Mouse (Mus musculus): ENCODE data around the gene Ttc37.

Gene Ttc37
- long read RNA-seq, experiment 1, partial matches to known transcripts, result 4 of 7 reads
- long read RNA-seq, experiment 1, other reads (novel, unspliced or antisense), result 3 of 7 reads
- long read RNA-seq, experiment 2, partial matches to known transcripts, result 12 of 17 reads
- long read RNA-seq, experiment 2, other reads (novel, unspliced or antisense), result 5 of 17 reads

- intact Hi-C loops (cut with DNase I), result loop anchor here (5.0 kb wide), 1 partner anchor 81 kb away; the partner anchor contains the start of gene Rfesd
Measured at GRCm38 (mm10) chr13:76098493-76099303, at the start of gene Ttc37, which contains the start of gene Arsk. TSS of gene Ttc37 (plus strand) at chr13:76098734. TSS of gene Arsk (minus strand) at chr13:76098660.

GRCm38 (mm10) chr13:76055391-76056232 is 42.9 kb upstream of the Ttc37 start:
- intact Hi-C loops (cut with DNase I), result no loop called here

- intact Hi-C loops (cut with DNase I), result no loop called here
Measured at GRCm38 (mm10) chr13:76056261-76056724, 42.2 kb upstream of the Ttc37 start.

- intact Hi-C loops (cut with DNase I), result no loop called here
Measured at GRCm38 (mm10) chr13:76056896-76057266, 41.7 kb upstream of the Ttc37 start, which contains the start of gene Gpr150. TSS of gene Gpr150 (minus strand) at chr13:76056996.

GRCm38 (mm10) chr13:76057267-76058069 is 41.1 kb upstream of the Ttc37 start:
- intact Hi-C loops (cut with DNase I), result no loop called here

GRCm38 (mm10) chr13:76059591-76059990 is 38.9 kb upstream of the Ttc37 start:
- intact Hi-C loops (cut with DNase I), result no loop called here

- intact Hi-C loops (cut with DNase I), result no loop called here
Measured at GRCm38 (mm10) chr13:76062126-76062525, 36.4 kb upstream of the Ttc37 start.

- intact Hi-C loops (cut with DNase I), result no loop called here
Measured at GRCm38 (mm10) chr13:76062569-76062968, 36.0 kb upstream of the Ttc37 start.

- intact Hi-C loops (cut with DNase I), result no loop called here
Measured at GRCm38 (mm10) chr13:76063548-76063947, 35.0 kb upstream of the Ttc37 start.

- intact Hi-C loops (cut with DNase I), result no loop called here
Measured at GRCm38 (mm10) chr13:76064363-76064945, 34.1 kb upstream of the Ttc37 start.

GRCm38 (mm10) chr13:76074323-76074722 is 24.2 kb upstream of the Ttc37 start:
- intact Hi-C loops (cut with DNase I), result no loop called here

- intact Hi-C loops (cut with DNase I), result loop anchor here (5.0 kb wide), 1 partner anchor 81 kb away; the partner anchor contains the start of gene Rfesd
Measured at GRCm38 (mm10) chr13:76098116-76098492, 430 bp upstream of the Ttc37 start.

- intact Hi-C loops (cut with DNase I), result no loop called here
Measured at GRCm38 (mm10) chr13:76101989-76102388, 3.5 kb downstream of the Ttc37 start.

GRCm38 (mm10) chr13:76109069-76109824 is 10.7 kb downstream of the Ttc37 start:
- intact Hi-C loops (cut with DNase I), result no loop called here

- intact Hi-C loops (cut with DNase I), result no loop called here
Measured at GRCm38 (mm10) chr13:76128799-76129198, 30.3 kb downstream of the Ttc37 start.

GRCm38 (mm10) chr13:76132415-76132814 is 33.9 kb downstream of the Ttc37 start:
- intact Hi-C loops (cut with DNase I), result no loop called here

GRCm38 (mm10) chr13:76138862-76139261 is 40.3 kb downstream of the Ttc37 start:
- intact Hi-C loops (cut with DNase I), result loop anchor here (2.0 kb wide), 1 partner anchor 18 kb away; no protein-coding TSS in a partner anchor

GRCm38 (mm10) chr13:76141117-76141808 is 42.7 kb downstream of the Ttc37 start:
- intact Hi-C loops (cut with DNase I), result no loop called here

- intact Hi-C loops (cut with DNase I), result no loop called here
Measured at GRCm38 (mm10) chr13:76150483-76150882, 51.9 kb downstream of the Ttc37 start.

Measured in adrenal gland (tissue).